Mouse (Mus musculus) kidney, adult 11 months (tissue): ENCODE results near the gene Prmt9.

Source experiments
- DNase-seq: peaks from one replicate; pipeline ENCODE4 v3.0.0; 2022

Gene Prmt9

GRCm38 (mm10) chr8:77535026-77535595 is 14.1 kb upstream of the Prmt9 start:
- peak; percentile 50 for DNase-seq

DNA sequence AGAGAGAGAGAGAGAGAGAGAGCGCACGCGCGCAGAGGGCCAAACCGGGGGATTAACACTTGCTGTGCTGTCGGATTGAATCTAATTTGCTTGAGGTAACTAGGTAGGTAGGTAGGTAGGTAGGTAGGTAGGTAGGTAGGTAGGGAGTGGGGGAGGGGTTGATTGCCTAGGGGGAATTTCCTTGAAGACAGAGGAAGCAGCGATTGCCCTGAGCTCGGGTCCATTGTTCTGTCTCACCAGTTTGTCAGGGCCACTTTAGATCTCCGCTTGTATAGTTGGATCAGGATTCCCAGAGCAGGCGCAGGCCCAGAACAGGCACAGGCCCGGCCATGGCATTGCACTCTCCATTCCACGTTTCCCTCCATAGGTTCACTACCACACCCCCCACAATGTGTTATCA is 12.4 kb upstream of the Prmt9 start:
- DNase-seq, result no peak

DNA sequence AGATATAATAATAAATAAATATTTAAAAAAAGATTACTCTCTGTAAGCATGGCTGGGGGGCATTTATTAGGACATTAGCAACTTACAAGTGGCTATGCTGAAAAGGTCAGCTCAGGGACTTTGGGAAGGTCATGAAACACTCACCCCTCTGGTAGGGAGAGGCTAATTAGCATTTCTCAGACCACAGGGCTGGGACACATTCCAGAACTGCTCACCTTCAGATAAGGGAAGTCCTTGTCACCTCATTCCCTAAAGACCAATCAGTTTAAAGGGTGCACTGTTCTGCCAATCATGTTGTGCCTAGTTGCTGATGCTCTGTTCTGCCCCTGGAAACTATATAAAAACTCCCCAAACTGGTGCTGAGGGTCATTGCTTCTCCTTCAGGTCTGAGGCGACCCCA is 10.9 kb upstream of the Prmt9 start:
- DNase-seq, result no peak

DNA sequence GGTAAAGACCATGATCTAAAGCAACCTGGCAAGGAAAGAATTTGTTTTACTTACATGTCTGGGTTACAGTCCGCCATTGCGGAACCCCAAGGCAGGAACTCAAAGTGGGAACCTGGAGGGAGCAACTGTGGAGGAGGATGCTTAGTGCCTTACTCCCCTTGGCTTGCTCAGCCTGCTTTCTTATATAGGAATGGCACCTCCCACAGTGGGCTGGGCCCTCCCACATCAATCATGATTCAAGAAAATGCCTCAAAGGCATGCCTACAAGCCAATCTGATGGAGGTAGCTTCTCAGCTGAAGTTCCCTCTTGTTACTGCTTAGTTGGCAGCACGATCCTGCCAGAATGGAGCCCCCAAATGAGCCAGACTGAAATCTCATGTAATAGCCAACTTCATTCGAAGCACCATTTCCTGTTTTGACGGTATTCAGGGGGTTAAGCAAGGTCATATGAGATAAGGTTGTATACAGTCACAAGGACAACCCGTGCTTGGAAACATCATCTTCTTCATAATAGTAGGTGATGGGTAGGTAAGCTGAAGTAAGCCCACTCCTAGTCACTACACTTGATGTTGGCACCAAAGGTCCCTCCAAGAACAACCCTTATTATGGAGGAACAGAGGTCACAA is 5.9 kb upstream of the Prmt9 start:
- no peak for DNase-seq

DNA sequence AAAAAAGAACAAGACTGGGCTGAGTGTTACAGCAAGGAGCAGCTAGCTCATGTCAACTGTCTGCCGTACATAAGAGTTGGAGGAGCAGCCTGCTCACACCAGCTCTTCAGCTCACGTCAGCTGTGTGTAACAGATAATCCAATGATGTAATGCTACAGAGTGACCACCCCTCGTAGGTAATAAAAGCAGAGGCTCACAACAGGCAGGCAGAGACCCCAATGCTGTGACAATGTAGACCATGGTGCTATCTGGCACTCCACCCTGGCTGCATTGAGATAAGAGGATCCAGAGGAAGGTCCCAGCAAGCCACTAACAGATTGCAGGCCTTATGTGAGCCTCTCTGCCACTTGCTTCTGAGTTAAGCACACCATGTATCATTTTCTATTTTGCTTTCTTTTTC is 4.8 kb upstream of the Prmt9 start:
- no peak for DNase-seq

- no peak for DNase-seq
These were observed 3.6 kb upstream of the Prmt9 start for GRCm38 (mm10) chr8:77545616-77546015.

DNA sequence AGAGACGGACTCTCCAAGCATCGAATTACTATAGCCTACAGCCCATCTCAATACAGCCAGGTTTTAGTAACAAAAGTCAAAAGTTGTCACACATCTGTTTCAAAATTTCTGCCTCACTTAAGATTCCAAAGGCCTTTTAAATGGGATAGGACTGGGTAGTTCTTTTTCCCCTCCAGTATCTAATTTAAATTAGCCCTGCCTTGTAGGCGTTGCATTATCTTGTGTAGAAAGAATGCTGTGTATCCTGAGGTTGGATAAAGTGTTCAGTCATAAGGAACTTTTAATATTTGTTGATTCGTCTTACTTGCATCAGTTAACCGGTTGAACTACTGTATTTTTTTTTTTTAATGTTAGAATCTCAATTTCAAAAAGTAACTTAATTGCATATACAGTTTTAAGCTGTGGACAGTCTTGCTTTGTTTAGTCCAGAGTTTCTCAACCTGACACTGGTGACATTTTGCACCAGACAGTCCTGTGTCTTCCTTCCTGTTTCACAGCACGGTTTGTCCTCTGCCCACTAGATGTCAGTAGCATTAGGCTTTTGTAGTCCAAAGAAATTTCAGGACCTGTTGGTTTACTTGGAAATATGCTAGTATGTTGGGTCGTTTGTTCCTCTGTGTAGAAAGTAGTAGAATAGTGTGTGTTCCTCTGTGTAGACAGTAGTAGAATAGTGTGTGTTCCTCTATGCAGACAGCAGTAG is 834 bp downstream of the Prmt9 start:
- DNase-seq, result peak; percentile 23

DNA sequence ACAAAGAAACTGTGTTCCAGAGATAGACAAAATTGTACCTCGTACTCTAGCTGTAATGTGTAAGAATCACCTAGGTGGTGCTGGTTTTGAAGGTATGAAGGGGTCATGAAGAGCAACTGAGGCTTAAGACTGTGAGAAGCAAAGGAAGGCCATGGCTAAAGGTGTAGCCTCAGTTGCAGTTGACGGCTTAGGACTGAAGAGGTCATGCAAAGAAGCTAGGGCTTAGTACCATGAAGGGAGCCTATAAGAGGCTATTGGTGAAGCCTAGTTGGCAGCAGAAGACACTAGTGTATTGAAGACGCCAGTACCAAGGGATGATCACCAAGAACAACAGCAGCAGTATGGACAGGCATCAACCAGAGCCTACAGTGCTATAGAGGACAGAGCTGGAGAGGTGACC is 3.3 kb downstream of the Prmt9 start:
- DNase-seq, result no peak

- no peak for DNase-seq
These were observed 12.2 kb downstream of the Prmt9 start for GRCm38 (mm10) chr8:77561441-77561840.

DNA sequence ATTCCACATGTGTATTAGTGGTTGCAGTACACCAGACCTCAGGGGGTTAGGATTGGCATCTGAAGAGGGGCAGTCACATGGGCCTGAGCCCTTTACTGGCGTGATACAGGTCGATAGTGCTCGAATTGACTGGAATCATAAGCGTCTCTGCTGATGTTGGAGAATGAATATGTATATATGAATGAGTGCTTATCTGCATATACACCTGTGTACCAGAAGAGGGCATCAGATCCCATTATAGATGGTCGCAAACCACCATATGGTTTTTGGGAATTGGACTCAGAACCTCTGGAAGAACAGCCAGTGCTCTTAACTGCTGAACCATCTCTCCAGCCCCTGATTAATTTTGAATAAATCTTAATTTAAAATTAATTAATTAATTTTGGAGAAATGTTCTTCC is 25.0 kb downstream of the Prmt9 start:
- DNase-seq, result no peak

DNA sequence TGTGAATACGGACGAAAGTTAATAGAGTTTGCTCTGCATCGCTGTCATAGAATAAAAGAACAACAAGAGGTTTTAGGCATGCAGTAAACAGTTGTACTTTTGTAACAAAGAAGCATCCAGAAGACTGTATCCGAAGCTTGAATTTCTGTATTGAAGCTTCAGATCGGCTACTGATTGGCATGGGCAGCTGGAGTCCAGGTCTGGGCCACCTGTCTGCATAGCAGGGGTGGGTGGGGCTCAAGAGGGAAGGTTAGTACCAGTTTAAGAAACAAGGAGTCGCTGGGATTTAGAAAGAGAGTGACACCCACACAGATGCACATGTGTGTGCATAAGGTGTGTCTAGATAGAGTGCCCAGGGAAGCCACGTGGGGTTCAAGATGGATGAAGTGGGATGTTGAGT is 28.5 kb downstream of the Prmt9 start:
- DNase-seq, result no peak

DNA sequence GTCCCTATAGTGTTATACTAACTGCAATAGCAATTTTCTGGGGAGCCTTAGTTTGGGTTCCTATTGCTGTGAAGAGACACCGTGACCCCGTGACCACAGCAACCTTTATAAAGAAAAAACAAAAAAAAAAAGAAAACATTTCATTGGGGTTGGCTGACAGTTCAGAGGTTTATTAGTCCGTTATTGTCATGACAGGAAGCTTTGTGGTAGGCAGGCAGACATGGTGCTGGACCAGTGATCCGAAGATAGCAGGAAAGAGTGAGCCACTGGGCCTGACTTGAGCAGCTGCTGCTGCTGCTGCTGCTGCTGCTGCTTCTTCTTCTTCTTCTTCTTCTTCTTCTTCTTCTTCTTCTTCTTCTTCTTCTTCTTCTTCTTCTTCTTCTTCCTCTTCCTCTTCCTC is 35.0 kb downstream of the Prmt9 start:
- no peak for DNase-seq

DNA sequence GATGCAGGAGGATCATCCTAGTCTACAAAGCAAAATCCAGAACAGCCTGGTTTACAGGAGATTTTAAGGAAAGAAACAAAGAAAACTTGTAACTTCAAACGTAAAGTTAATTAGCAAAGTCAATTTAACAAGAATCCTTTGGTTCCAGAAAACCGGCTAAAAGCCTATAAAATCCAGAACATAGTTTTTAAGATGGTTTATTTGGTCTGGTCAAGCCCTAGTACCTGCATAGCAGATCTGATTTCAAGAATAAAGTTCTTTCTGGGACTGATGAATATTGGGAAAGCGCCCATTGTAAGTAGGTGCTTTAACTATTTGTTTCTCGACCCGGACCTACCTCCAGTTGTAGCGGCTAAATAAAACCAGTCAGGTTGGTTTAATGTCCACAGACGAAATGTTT is 60.4 kb downstream of the Prmt9 start:
- DNase-seq, result no peak

DNA sequence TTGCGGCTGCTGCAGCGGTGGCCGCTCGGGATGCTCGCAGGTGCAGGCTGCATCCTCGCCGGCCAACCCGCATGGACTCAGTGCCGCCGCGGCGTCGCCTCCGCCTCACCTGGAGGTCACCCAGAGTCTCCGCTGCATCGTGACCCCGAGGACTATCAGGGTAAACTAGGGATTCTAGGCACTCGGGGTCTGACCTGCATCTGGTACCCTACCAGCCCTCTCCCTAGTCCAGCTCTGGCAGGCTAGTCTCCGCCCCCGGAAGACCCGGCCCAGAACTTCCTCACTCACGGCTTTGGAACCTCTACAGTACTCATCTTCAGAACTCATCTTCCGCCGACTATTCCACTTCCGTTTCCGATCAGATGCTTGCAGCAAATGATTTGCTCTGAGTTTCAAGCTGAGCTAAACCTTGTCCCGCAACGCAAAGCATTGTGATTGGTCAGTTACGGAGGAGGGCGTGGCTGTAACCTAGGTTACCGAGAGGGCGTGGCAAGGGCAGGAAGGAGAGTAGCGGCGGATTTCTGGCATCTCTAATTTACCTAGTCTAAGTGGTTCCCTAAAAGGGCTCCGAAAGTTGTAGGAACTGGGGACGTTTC is 61.3 kb downstream of the Prmt9 start, which contains the start of gene Tmem184c:
Tmem184c (minus strand) TSS at position 325 of the 596 bp plus-strand sequence.
- peak; percentile 97 for DNase-seq

DNA sequence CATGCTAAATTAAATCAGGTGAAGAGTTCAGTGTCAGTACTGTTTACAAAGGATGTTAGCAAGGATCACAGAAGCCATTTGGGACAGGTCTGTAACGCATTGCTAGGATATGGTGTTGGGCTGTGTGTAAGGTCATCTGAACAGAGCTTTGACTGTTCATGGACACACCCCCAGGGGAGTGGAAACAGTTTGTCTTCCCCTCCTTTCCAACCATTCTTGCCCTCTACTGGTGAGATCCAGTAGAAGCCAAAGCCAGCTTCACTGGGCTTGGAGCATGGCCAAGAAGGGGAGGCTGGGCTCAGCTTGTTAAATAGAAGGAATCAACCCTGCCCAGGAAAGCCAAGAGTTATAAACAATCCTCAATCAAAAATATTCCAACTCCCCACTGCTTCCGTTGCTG is 68.7 kb downstream of the Prmt9 start:
- peak; percentile 34 for DNase-seq

- no peak for DNase-seq
These were observed 74.5 kb downstream of the Prmt9 start for GRCm38 (mm10) chr8:77623677-77624209.

DNA sequence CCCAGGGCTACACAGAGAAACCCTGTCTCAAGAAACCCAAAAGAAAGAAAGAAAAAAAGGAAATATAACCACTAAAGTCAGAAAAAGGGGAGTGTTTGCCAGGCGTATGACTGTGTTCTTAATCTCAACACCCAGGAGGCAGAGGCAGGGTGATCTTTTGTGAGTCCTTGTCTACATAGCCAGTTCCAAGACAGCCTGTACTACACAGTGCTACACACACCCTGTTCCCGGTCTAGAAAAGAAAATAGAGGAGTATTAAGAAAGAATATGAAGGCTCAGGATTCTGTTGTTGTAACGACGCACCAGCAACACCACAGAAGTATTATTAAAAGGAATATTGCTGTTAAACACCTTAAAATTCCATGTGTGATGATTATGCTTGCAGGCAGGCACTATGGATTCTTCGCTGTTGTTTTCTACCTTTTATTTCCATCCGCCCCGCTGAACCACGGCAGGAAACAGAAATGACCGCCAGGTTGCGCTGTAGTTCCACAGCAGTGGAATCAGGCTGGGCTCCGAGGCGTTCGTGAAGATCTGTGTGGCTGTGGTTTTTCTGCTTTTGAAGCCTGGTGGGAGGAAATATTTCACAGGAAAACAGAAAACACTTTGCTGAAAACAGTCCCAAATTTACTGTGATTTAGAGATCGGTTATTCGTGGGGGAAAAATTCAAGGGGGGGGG is 80.8 kb downstream of the Prmt9 start:
- DNase-seq, result peak; percentile 32

DNA sequence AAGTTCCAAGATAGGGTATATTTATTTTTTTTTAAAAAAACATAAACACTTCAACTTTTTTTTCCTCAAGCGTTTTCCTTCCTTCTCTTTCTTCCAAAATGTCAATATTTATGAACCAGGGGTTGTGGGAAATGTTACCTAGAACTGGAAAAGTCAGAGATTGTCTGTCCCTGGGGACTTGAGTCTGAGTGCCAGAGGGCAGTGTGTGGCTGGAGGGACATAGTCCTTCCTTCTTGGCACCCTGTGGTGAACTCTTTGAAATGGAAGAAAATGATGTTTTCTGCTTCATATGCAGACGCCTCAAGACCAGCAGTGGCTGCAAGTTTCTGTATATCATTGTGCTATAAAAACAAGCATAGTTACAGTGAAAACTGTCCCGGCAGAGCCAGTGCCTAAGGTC is 81.5 kb downstream of the Prmt9 start:
- no peak for DNase-seq
